24 mouse cellular contexts compared by ENCODE assay signal in the genomic region with DNA sequence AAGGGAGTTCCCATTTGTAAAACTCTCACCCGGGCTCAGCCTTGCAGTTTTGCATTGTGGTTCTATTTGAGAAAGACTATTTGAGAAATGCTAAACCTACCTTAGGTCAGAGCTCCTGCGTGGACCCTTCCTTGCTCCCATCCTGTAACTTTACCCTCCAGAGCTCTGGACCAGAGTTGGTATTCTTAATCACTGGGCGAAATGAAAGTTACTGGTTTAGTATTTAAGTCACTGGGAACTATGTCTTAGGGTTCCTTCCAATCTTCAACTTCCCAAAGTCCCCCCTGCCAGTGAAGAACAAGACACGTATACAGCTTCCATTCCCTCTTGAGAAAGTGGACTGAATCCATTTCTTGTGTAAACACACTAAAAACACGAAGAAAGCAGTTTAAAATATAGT. TPM values are rescaled to one million over a fixed set of nuclear protein-coding genes. Genes with fewer than 3 reads are reported as not detected.
A peak's percentile ranks its signal among the peaks of the same experiment; 100 is the strongest.
DNase-seq lines count a peak whose midpoint lies in the region; ATAC-seq lines count a peak whose summit lies in the region.
"Had no signal": no experiment of that assay in that cellular context is flagged by ENCODE, and none has a peak within 500 bp of the region (broad histone marks: within the 10 kb centered on the region; RNA-seq: fewer than 3 reads in every experiment).

No protein-coding gene starts in this region.

- no peak overlapping the region; the same call in 1 of the 2 replicates for H3K27ac ChIP-seq in forebrain, embryonic 12.5 days
- no peak overlapping the region for H3K27ac ChIP-seq in forebrain, embryonic 14.5 days (ENCODE audit: low read depth, low read length)
- no peak overlapping the region for H3K27ac ChIP-seq in neural tube, embryonic 12.5 days
- H3K27ac ChIP-seq in midbrain, embryonic 14.5 days (replicated peaks; ENCODE audit: low read depth, low read length): no peak overlapping the region
- no peak overlapping the region for H3K27ac ChIP-seq in heart, embryonic 12.5 days (ENCODE audit: poor library complexity, severe bottlenecking)
- H3K27ac ChIP-seq: embryonic facial prominence, embryonic 15.5 days; limb, embryonic 12.5 days; stomach, postnatal 0 days had no signal

- H3K4me3 ChIP-seq in forebrain, embryonic 12.5 days (replicated peaks): no peak overlapping the region
- H3K4me3 ChIP-seq in forebrain, embryonic 14.5 days (ENCODE audit: low read depth, low read length): no peak overlapping the region
- no peak overlapping the region for H3K4me3 ChIP-seq in neural tube, embryonic 12.5 days
- H3K4me3 ChIP-seq in midbrain, embryonic 14.5 days (replicated peaks; ENCODE audit: low read depth, low read length): no peak overlapping the region
- H3K4me3 ChIP-seq in heart, embryonic 12.5 days: no peak overlapping the region
- H3K4me3 ChIP-seq: embryonic facial prominence, embryonic 15.5 days; limb, embryonic 12.5 days had no signal

- H3K4me1 ChIP-seq in forebrain, embryonic 12.5 days: peaks cover 40% of the 10 kb centered on the region
- H3K4me1 ChIP-seq in forebrain, embryonic 14.5 days (ENCODE audit: control insufficient read depth, insufficient read depth, low read length): no peaks in the 10 kb centered on the region
- H3K4me1 ChIP-seq in neural tube, embryonic 12.5 days: peaks cover 29% of the 10 kb centered on the region
- H3K4me1 ChIP-seq in midbrain, embryonic 14.5 days (ENCODE audit: control insufficient read depth, insufficient read depth, low read length): peaks cover 16% of the 10 kb centered on the region; the same call in 1 of the 2 replicates
- peaks cover 6% of the 10 kb centered on the region; the same call in 1 of the 2 replicates for H3K4me1 ChIP-seq in heart, embryonic 12.5 days (replicated peaks)

- 6% methylated on average over 5 of the region's 5 CpGs for WGBS in forebrain, embryonic 12.5 days
- WGBS in forebrain, embryonic 14.5 days: 7% methylated on average over 5 of the region's 5 CpGs
- WGBS in neural tube, embryonic 12.5 days: 11% methylated on average over 5 of the region's 5 CpGs
- 13% methylated on average over 5 of the region's 5 CpGs for WGBS in midbrain, embryonic 14.5 days
- WGBS in heart, embryonic 12.5 days: 11% methylated on average over 5 of the region's 5 CpGs

- H3K4me2 ChIP-seq in forebrain, embryonic 12.5 days: peak overlapping the region; percentile 10; the same call in 1 of the 2 replicates
- no peak overlapping the region for H3K4me2 ChIP-seq in forebrain, embryonic 14.5 days (ENCODE audit: low read length)
- H3K4me2 ChIP-seq in neural tube, embryonic 12.5 days (replicated peaks): peak overlapping the region; percentile 33; the same call in 1 of the 2 replicates
- peak overlapping the region; percentile 64 for H3K4me2 ChIP-seq in midbrain, embryonic 14.5 days (ENCODE audit: low read length)
- no peak overlapping the region for H3K4me2 ChIP-seq in heart, embryonic 12.5 days
- H3K4me2 ChIP-seq: embryonic facial prominence, embryonic 15.5 days; heart, embryonic 11.5 days; limb, embryonic 12.5 days; liver, embryonic 11.5 days had no signal

- H3K9ac ChIP-seq in forebrain, embryonic 12.5 days: no peak overlapping the region
- no peak overlapping the region for H3K9ac ChIP-seq in forebrain, embryonic 14.5 days (ENCODE audit: low read length)
- no peak overlapping the region for H3K9ac ChIP-seq in neural tube, embryonic 12.5 days
- no peak overlapping the region for H3K9ac ChIP-seq in midbrain, embryonic 14.5 days (replicated peaks; ENCODE audit: low read length)
- no peak overlapping the region for H3K9ac ChIP-seq in heart, embryonic 12.5 days
- H3K9ac ChIP-seq: embryonic facial prominence, embryonic 15.5 days; limb, embryonic 12.5 days; liver, postnatal 0 days had no signal

- peaks cover 83% of the 10 kb centered on the region for H3K27me3 ChIP-seq in forebrain, embryonic 12.5 days
- peaks cover 88% of the 10 kb centered on the region for H3K27me3 ChIP-seq in forebrain, embryonic 14.5 days (replicated peaks; ENCODE audit: control insufficient read depth, insufficient read depth, low read length)
- H3K27me3 ChIP-seq in neural tube, embryonic 12.5 days (replicated peaks): peaks cover 27% of the 10 kb centered on the region
- peaks cover 51% of the 10 kb centered on the region for H3K27me3 ChIP-seq in midbrain, embryonic 14.5 days (ENCODE audit: control insufficient read depth, insufficient read depth, low read length)
- H3K27me3 ChIP-seq in heart, embryonic 12.5 days (replicated peaks): peaks cover 70% of the 10 kb centered on the region

- no peak for ATAC-seq in forebrain, embryonic 12.5 days (ENCODE audit: low FRiP score)
- ATAC-seq in forebrain, embryonic 14.5 days: no peak
- no peak for ATAC-seq in neural tube, embryonic 12.5 days (ENCODE audit: low FRiP score, low read depth)
- no peak for ATAC-seq in midbrain, embryonic 14.5 days (ENCODE audit: low FRiP score, low TSS enrichment)
- ATAC-seq in heart, embryonic 12.5 days (ENCODE audit: insufficient number of reproducible peaks, low FRiP score): no peak
- ATAC-seq: forebrain, embryonic 16.5 days; intestine, postnatal 0 days; liver, postnatal 0 days had no signal

- DNase-seq in forebrain, embryonic 14.5 days (ENCODE audit: low spot score): no peak
- no peak for DNase-seq in neural tube, embryonic 10.5 days (ENCODE audit: extremely low spot score, low spot score)
- no peak for DNase-seq in midbrain, embryonic 14.5 days
- no peak for DNase-seq in kidney, postnatal 4 days
- DNase-seq in urinary bladder, postnatal 36 days (ENCODE audit: low spot score in 2 of 2): no peak
- DNase-seq: cerebellum, adult 18-20 months; gastrocnemius, postnatal 14 days; heart, adult 11 months; heart, postnatal 10 days; kidney, postnatal 25 days; liver, postnatal 0 days; lung, postnatal 10 days; right cerebral cortex, postnatal 14 days; thymus, postnatal 4 days had no signal

- no peaks in the 10 kb centered on the region for H3K36me3 ChIP-seq in forebrain, embryonic 12.5 days (replicated peaks)
- no peaks in the 10 kb centered on the region for H3K36me3 ChIP-seq in forebrain, embryonic 14.5 days (ENCODE audit: control insufficient read depth, insufficient read depth, low read length)
- H3K36me3 ChIP-seq in neural tube, embryonic 12.5 days: no peaks in the 10 kb centered on the region
- H3K36me3 ChIP-seq in midbrain, embryonic 14.5 days (ENCODE audit: control insufficient read depth, insufficient read depth, low read length): no peaks in the 10 kb centered on the region
- H3K36me3 ChIP-seq in heart, embryonic 12.5 days: no peaks in the 10 kb centered on the region
- H3K36me3 ChIP-seq: embryonic facial prominence, embryonic 15.5 days; limb, embryonic 12.5 days had no signal

- no peaks in the 10 kb centered on the region for H3K9me3 ChIP-seq in forebrain, embryonic 12.5 days
- H3K9me3 ChIP-seq in forebrain, embryonic 14.5 days (replicated peaks; ENCODE audit: control insufficient read depth, low read length): no peaks in the 10 kb centered on the region
- H3K9me3 ChIP-seq in neural tube, embryonic 12.5 days: no peaks in the 10 kb centered on the region
- H3K9me3 ChIP-seq in midbrain, embryonic 14.5 days (ENCODE audit: control insufficient read depth, low read length): no peaks in the 10 kb centered on the region
- H3K9me3 ChIP-seq in heart, embryonic 12.5 days (replicated peaks): no peaks in the 10 kb centered on the region
- H3K9me3 ChIP-seq: embryonic facial prominence, embryonic 15.5 days; limb, embryonic 12.5 days had no signal

RNA-seq across cellular contexts. Expression of gene Foxb1, which starts 5.6 kb away (rescaled TPM):
- 2.8 and 3.6 TPM in 2 replicates for polyA plus RNA-seq in forebrain, embryonic 12.5 days (2016; fragmentation: Nextera tagmentation; extraction: Ambion mirVana)
- 2.2 and 2.5 TPM in 2 replicates for polyA plus RNA-seq in forebrain, embryonic 14.5 days (2014; fragmentation: Nextera tagmentation; extraction: Ambion mirVana)
- 8.5 and 9.7 TPM in 2 replicates for polyA plus RNA-seq in neural tube, embryonic 12.5 days (2016; fragmentation: Nextera tagmentation; extraction: Ambion mirVana)
- 9.9 and 10.7 TPM in 2 replicates for polyA plus RNA-seq in midbrain, embryonic 14.5 days (2014; fragmentation: Nextera tagmentation; extraction: Ambion mirVana)
- not detected in 2 replicates for polyA plus RNA-seq in heart, embryonic 12.5 days (2016; fragmentation: Nextera tagmentation; extraction: Ambion mirVana)
- polyA plus RNA-seq: embryonic facial prominence, embryonic 15.5 days; heart, embryonic 11.5 days; intestine, postnatal 0 days; limb, embryonic 12.5 days; liver, embryonic 11.5 days; liver, postnatal 0 days; stomach, postnatal 0 days had no signal

Comparison
In these comparisons a context has a peak if more than half of its experiments do, and no peak if none do; other contexts are left out.
1. H3K4me2 ChIP-seq: peak in forebrain, embryonic 12.5 days (single experiment), neural tube, embryonic 12.5 days (single experiment) and midbrain, embryonic 14.5 days (single experiment); none in forebrain, embryonic 14.5 days (single experiment) and heart, embryonic 12.5 days (single experiment).